ENCODE assay signal across 15 mouse cellular contexts in genomic region chr14:72739484-72740208, GRCm38 (mm10).
"Had no signal": no experiment of that assay in that cellular context is flagged by ENCODE, and none has a peak within 500 bp of the region (broad histone marks: within the 10 kb centered on the region; RNA-seq: fewer than 3 reads in every experiment).

No protein-coding gene starts in this region.

- H3K27me3 ChIP-seq: limb, embryonic 12.5 days; liver, embryonic 13.5 days; megakaryocyte, embryonic 14.5 days; midbrain, embryonic 12.5 days; stomach, embryonic 15.5 days had no signal

- H3K36me3 ChIP-seq: limb, embryonic 12.5 days; liver, embryonic 13.5 days; midbrain, embryonic 12.5 days; stomach, embryonic 15.5 days had no signal

- H3K4me1 ChIP-seq: liver, embryonic 13.5 days; midbrain, embryonic 12.5 days; stomach, embryonic 15.5 days had no signal

- H3K9me3 ChIP-seq: limb, embryonic 12.5 days; liver, embryonic 13.5 days; megakaryocyte, embryonic 14.5 days; midbrain, embryonic 12.5 days; stomach, embryonic 15.5 days had no signal

- H3K4me3 ChIP-seq: layer of hippocampus, adult 2 months; limb, embryonic 12.5 days; liver, embryonic 13.5 days; megakaryocyte, embryonic 14.5 days; midbrain, embryonic 12.5 days; stomach, embryonic 15.5 days had no signal

- H3K4me2 ChIP-seq: limb, embryonic 12.5 days; liver, embryonic 13.5 days; midbrain, embryonic 12.5 days; stomach, embryonic 15.5 days had no signal

- ATAC-seq: intestine, postnatal 0 days; liver, postnatal 0 days; midbrain, embryonic 16.5 days had no signal

- H3K27ac ChIP-seq: layer of hippocampus, adult 2 months; limb, embryonic 12.5 days; liver, embryonic 13.5 days; macrophage; midbrain, embryonic 12.5 days; stomach, embryonic 15.5 days had no signal

- DNase-seq: kidney, adult 8-10 months; liver; liver, embryonic 13.5 days; liver, postnatal 0 days; right cerebral cortex, postnatal 14 days; thymus, adult 2 months; thymus, postnatal 25 days had no signal

- H3K9ac ChIP-seq: limb, embryonic 12.5 days; liver, embryonic 13.5 days; liver, postnatal 0 days; midbrain, embryonic 12.5 days; stomach, embryonic 15.5 days had no signal
